Mouse (Mus musculus) MEL (cell line): ENCODE measurements at regions not wholly inside any gene's neighbourhood (a gene's known extent, or its start where the extent isn't known, plus 50 kb on each side); places are given as distances from the start of the nearest gene placed in this dataset.

ENCODE experiments used
- DNase-seq: peaks from one replicate; pipeline ENCODE4 v3.0.0; 2011; ENCODE audit warnings: low read depth, low spot score
- H3K27ac ChIP-seq: 2 replicates; pipeline ENCODE4 v1.5.1; 2012; ENCODE audit warnings: low read depth, mild to moderate bottlenecking, control low read depth, low read length, moderate library complexity; ENCODE audit not compliant: control insufficient read depth
- H3K27me3 ChIP-seq, 2 experiments: fragments of 150-350 bp in 1 of 2; sonication (generic) in 1 of 2; 2 replicates each; pipeline ENCODE4 v1.6.1; 2012; ENCODE audit warnings: low read length in 2 of 2, mild to moderate bottlenecking in 2 of 2, improper control_type of control experiment in 1 of 2, moderate library complexity in 1 of 2; ENCODE audit not compliant: insufficient read depth in 2 of 2, control insufficient read depth in 1 of 2
- H3K36me3 ChIP-seq, 2 experiments: 2 replicates each; pipeline ENCODE4 v1.6.1; 2012 to 2014; ENCODE audit warnings: low read length in 2 of 2, improper control_type of control experiment in 1 of 2, inconsistent platforms in 1 of 2, mild to moderate bottlenecking in 1 of 2; ENCODE audit not compliant: insufficient read depth in 2 of 2, control insufficient read depth in 1 of 2
- H3K4me1 ChIP-seq, 2 experiments: fragments of 150-350 bp in 1 of 2; sonication (generic) in 1 of 2; 2 replicates each; pipeline ENCODE4 v1.6.1; 2012; ENCODE audit warnings: low read length in 2 of 2, improper control_type of control experiment in 1 of 2, mild to moderate bottlenecking in 1 of 2; ENCODE audit not compliant: insufficient read depth in 2 of 2, control insufficient read depth in 1 of 2
- H3K4me3 ChIP-seq, 2 experiments: fragments of 150-350 bp in 1 of 2; sonication (generic) in 1 of 2; 2 replicates each; pipeline ENCODE4 v1.5.1; 2012; ENCODE audit warnings: low read depth in 2 of 2, low read length in 2 of 2, mild to moderate bottlenecking in 2 of 2, moderate library complexity in 2 of 2, control low read depth in 1 of 2, improper control_type of control experiment in 1 of 2; ENCODE audit not compliant: control insufficient read depth in 1 of 2, insufficient read depth in 1 of 2
- H3K79me2 ChIP-seq: 2 replicates; pipeline ENCODE4 v1.6.1; 2012; ENCODE audit warnings: mild to moderate bottlenecking, low read length, moderate library complexity; ENCODE audit not compliant: control insufficient read depth, poor library complexity, insufficient read depth
- H3K9ac ChIP-seq: 2 replicates; pipeline ENCODE4 v1.6.1; 2012; ENCODE audit warnings: low read depth, mild to moderate bottlenecking, control low read depth, low read length, moderate library complexity; ENCODE audit not compliant: control insufficient read depth, poor library complexity, severe bottlenecking
- H3K9me3 ChIP-seq: fragments of 150-350 bp; sonication (generic); replicated peaks from 2 replicates; pipeline ENCODE4 v1.6.1; 2012; ENCODE audit warnings: mild to moderate bottlenecking, low read length, improper control_type of control experiment, moderate library complexity; ENCODE audit not compliant: insufficient read depth
- BHLHE40 ChIP-seq: IDR thresholded peaks from 2 replicates; pipeline ENCODE4 v1.6.1; 2012; ENCODE audit warnings: low read depth, mild to moderate bottlenecking, inconsistent platforms, low read length, improper control_type of control experiment, borderline replicate concordance
- CHD1 ChIP-seq: IDR thresholded peaks from 2 replicates; pipeline ENCODE4 v1.6.1; 2012; ENCODE audit warnings: low read depth, mild to moderate bottlenecking, inconsistent platforms, low read length, improper control_type of control experiment
- CHD2 ChIP-seq: IDR thresholded peaks from 2 replicates; pipeline ENCODE4 v1.6.1; 2011; ENCODE audit warnings: low read length, improper control_type of control experiment
- CTCF ChIP-seq, 3 experiments: IDR thresholded peaks in 2 of 3; conservative IDR thresholded peaks in 1 of 3; 2 replicates each; pipeline ENCODE4 v1.5.1; 2011 to 2012; ENCODE audit warnings: low read length in 3 of 3, low read depth in 2 of 3, mild to moderate bottlenecking in 2 of 3, improper control_type of control experiment in 1 of 3, inconsistent platforms in 1 of 3, mixed read lengths in 1 of 3, moderate library complexity in 1 of 3; ENCODE audit not compliant: control insufficient read depth in 1 of 3, insufficient read depth in 1 of 3, poor library complexity in 1 of 3, severe bottlenecking in 1 of 3
- E2F4 ChIP-seq: IDR thresholded peaks from 2 replicates; pipeline ENCODE4 v1.6.1; 2011; ENCODE audit warnings: low read depth, low read length, improper control_type of control experiment, borderline replicate concordance
- ELF1 ChIP-seq: IDR thresholded peaks from 2 replicates; pipeline ENCODE4 v1.6.1; 2014; ENCODE audit warnings: low read depth, mild to moderate bottlenecking, inconsistent platforms, low read length, improper control_type of control experiment, moderate library complexity
- EP300 ChIP-seq, 2 experiments: IDR thresholded peaks; 2 replicates each; pipeline ENCODE4 v1.6.1; 2011; ENCODE audit warnings: improper control_type of control experiment in 2 of 2, low read length in 2 of 2, low read depth in 1 of 2, mild to moderate bottlenecking in 1 of 2
- ETS1 ChIP-seq: IDR thresholded peaks from 2 replicates; pipeline ENCODE4 v1.6.1; 2012; ENCODE audit warnings: low read depth, mild to moderate bottlenecking, inconsistent platforms, low read length, improper control_type of control experiment, moderate library complexity
- GABPA ChIP-seq: IDR thresholded peaks from 2 replicates; pipeline ENCODE4 v1.6.1; 2012; ENCODE audit warnings: low read depth, mild to moderate bottlenecking, inconsistent platforms, low read length, improper control_type of control experiment, moderate library complexity
- GATA1 ChIP-seq: IDR thresholded peaks from 2 replicates; pipeline ENCODE4 v1.6.1; 2011; ENCODE audit warnings: low read depth, low read length, improper control_type of control experiment
- JUND ChIP-seq: IDR thresholded peaks from 2 replicates; pipeline ENCODE4 v1.6.1; 2011; ENCODE audit warnings: low read depth, mild to moderate bottlenecking, improper control_type of control experiment, low read length
- KAT2A ChIP-seq: conservative IDR thresholded peaks from 2 replicates; pipeline ENCODE4 v1.6.1; 2012; ENCODE audit warnings: low read depth, low read length, improper control_type of control experiment, inconsistent platforms
- MAX ChIP-seq: IDR thresholded peaks from 2 replicates; pipeline ENCODE4 v1.6.1; 2011; ENCODE audit warnings: low read length, improper control_type of control experiment
- MAZ ChIP-seq: IDR thresholded peaks from 2 replicates; pipeline ENCODE4 v1.6.1; 2012; ENCODE audit warnings: low read depth, mild to moderate bottlenecking, inconsistent platforms, low read length, improper control_type of control experiment
- MXI1 ChIP-seq: IDR thresholded peaks from 2 replicates; pipeline ENCODE4 v1.6.1; 2011; ENCODE audit warnings: mild to moderate bottlenecking, low read depth, low read length, improper control_type of control experiment
- MYB ChIP-seq: IDR thresholded peaks from 2 replicates; pipeline ENCODE4 v1.6.1; 2011; ENCODE audit warnings: mild to moderate bottlenecking, low read depth, low read length, improper control_type of control experiment
- NRF1 ChIP-seq: IDR thresholded peaks from 2 replicates; pipeline ENCODE4 v1.6.1; 2014; ENCODE audit warnings: low read depth, mild to moderate bottlenecking, inconsistent platforms, low read length, improper control_type of control experiment, moderate library complexity; ENCODE audit not compliant: poor library complexity, insufficient read depth, severe bottlenecking
- POLR2AphosphoS2 ChIP-seq: IDR thresholded peaks from 2 replicates; pipeline ENCODE4 v1.6.1; 2011; ENCODE audit warnings: low read length, improper control_type of control experiment
- POLR2AphosphoS5 ChIP-seq: IDR thresholded peaks from 2 replicates; pipeline ENCODE4 v1.6.1; 2012; ENCODE audit warnings: low read depth, borderline replicate concordance, mild to moderate bottlenecking, inconsistent platforms, low read length, moderate library complexity, mixed read lengths
- RAD21 ChIP-seq: IDR thresholded peaks from 2 replicates; pipeline ENCODE4 v1.6.1; 2011; ENCODE audit warnings: mild to moderate bottlenecking, low read depth, low read length, improper control_type of control experiment
- RCOR1 ChIP-seq: IDR thresholded peaks from 2 replicates; pipeline ENCODE4 v1.6.1; 2012; ENCODE audit warnings: low read depth, mild to moderate bottlenecking, inconsistent platforms, low read length, improper control_type of control experiment
- TAL1 ChIP-seq: IDR thresholded peaks from 2 replicates; pipeline ENCODE4 v1.6.1; 2012; ENCODE audit warnings: mild to moderate bottlenecking, inconsistent platforms, low read length, moderate library complexity, mixed read lengths
- TCF12 ChIP-seq: IDR thresholded peaks from 2 replicates; pipeline ENCODE4 v1.6.1; 2014; ENCODE audit warnings: low read depth, mild to moderate bottlenecking, inconsistent platforms, low read length, improper control_type of control experiment, moderate library complexity
- UBTF ChIP-seq: IDR thresholded peaks from 2 replicates; pipeline ENCODE4 v1.6.1; 2012; ENCODE audit warnings: low read depth, mild to moderate bottlenecking, inconsistent platforms, low read length, improper control_type of control experiment, moderate library complexity, borderline replicate concordance; ENCODE audit not compliant: insufficient read depth
- ZC3H11A ChIP-seq: IDR thresholded peaks from 2 replicates; pipeline ENCODE4 v1.6.1; 2012; ENCODE audit warnings: low read depth, mild to moderate bottlenecking, inconsistent platforms, low read length, improper control_type of control experiment
- ZKSCAN1 ChIP-seq: IDR thresholded peaks from 2 replicates; pipeline ENCODE4 v1.6.1; 2012; ENCODE audit warnings: low read depth, mild to moderate bottlenecking, inconsistent platforms, low read length, improper control_type of control experiment, moderate library complexity
- ZMIZ1 ChIP-seq: IDR thresholded peaks from 2 replicates; pipeline ENCODE4 v1.6.1; 2012; ENCODE audit warnings: low read depth, mild to moderate bottlenecking, inconsistent platforms, low read length, improper control_type of control experiment, moderate library complexity

DNA sequence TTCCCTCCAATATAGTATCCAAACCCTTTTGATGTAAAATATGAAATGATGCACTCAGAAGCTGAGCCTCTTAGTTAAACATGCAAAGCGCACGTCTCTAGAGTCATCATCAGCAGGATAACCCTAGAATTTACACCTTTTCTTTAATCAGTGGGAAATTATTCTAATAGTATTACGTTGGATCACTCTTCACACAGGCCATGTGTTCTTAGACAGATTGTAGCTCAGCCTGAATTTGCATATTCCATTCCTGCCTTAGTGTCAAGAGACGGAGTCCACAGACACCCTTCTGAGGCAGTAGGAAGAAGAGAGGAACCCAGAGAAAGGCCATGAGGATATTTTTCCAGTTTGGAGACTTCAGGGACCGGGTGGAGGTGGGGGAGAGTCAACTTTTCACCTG, 125.0 kb downstream of the Gm45692 start:
- no peak for TF ChIP-seq TCF12
- no peak for TF ChIP-seq GABPA
- no peak for TF ChIP-seq ELF1
- TF ChIP-seq JUND: no peak
- no peak for TF ChIP-seq CHD1
- TF ChIP-seq EP300 (IDR thresholded peaks at IDR 0.05; ENCODE audit: low read depth in 1 of 2, low read length in 2 of 2): no peak
- no peak for TF ChIP-seq KAT2A
- no peak for TF ChIP-seq RCOR1
- no peak for TF ChIP-seq GATA1
- no peak for TF ChIP-seq ZC3H11A
- TF ChIP-seq CTCF (IDR thresholded peaks at IDR 0.05 in 2 of 3, conservative IDR thresholded peaks at IDR 0.05 in 1 of 3; ENCODE audit: control insufficient read depth in 1 of 3, insufficient read depth in 1 of 3, low read depth in 2 of 3, low read length in 3 of 3, poor library complexity in 1 of 3, severe bottlenecking in 1 of 3): no peak
- no peak for TF ChIP-seq MAX
- TF ChIP-seq POLR2AphosphoS5: no peak
- no peak for TF ChIP-seq E2F4
- TF ChIP-seq RAD21: no peak
- no peak for TF ChIP-seq ETS1
- no peak for TF ChIP-seq MXI1
- TF ChIP-seq TAL1: no peak
- TF ChIP-seq ZKSCAN1: no peak
- TF ChIP-seq, all 39 proteins: peak for 0
- Histone ChIP-seq H3K36me3 (no peaks in the 10 kb centered on the region), H3K4me1 (no peaks in the 10 kb centered on the region), H3K79me2 (no peaks in the 10 kb centered on the region), H3K27ac (no peak overlapping the region), H3K4me3 (no peak overlapping the region), H3K9me3 (no peaks in the 10 kb centered on the region), H3K27me3 (no peaks in the 10 kb centered on the region), H3K9ac (no peak overlapping the region)
- DNase-seq: no peak

DNA sequence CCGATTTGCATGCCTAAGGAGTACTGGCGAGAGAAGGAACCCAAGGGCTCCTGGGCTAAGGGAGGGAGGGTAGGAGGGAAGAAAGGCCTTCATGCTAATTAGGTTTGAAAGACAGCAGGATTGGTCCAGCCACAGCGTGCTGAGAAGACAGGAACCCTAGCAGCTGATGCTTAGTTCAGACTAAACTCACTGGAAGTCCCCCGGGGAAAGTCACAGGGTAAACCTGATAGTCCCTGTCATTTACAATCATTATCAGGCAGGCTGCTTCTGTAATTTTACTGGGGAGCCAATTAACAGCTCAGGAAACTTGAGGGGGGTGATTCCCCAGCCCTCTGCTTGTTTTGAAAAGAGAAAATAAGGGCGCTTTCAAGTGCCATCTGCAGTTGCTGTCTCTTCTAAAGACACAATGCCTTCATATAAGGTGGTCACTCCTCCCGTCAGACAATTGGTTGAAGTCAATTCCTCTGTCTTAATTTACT, 135.9 kb downstream of the Gm45692 start:
- Histone ChIP-seq H3K79me2 (no peaks in the 10 kb centered on the region), H3K9me3 (no peaks in the 10 kb centered on the region), H3K4me1 (no peaks in the 10 kb centered on the region), H3K4me3 (no peak overlapping the region), H3K27me3 (peaks cover 0 to 4% of the 10 kb centered on the region in 2 experiments; a peak in 1 of 4 replicates), H3K9ac (no peak overlapping the region), H3K27ac (no peak overlapping the region), H3K36me3 (no peaks in the 10 kb centered on the region)
- DNase-seq: no peak
- TF ChIP-seq ZKSCAN1: no peak
- no peak for TF ChIP-seq E2F4
- no peak for TF ChIP-seq TAL1
- TF ChIP-seq NRF1: no peak
- TF ChIP-seq KAT2A: no peak
- no peak for TF ChIP-seq RCOR1
- TF ChIP-seq GATA1: no peak
- TF ChIP-seq ETS1: no peak
- TF ChIP-seq ZC3H11A: no peak
- TF ChIP-seq UBTF: no peak
- no peak for TF ChIP-seq CHD2
- no peak for TF ChIP-seq EP300 (IDR thresholded peaks at IDR 0.05; ENCODE audit: low read depth in 1 of 2, low read length in 2 of 2)
- TF ChIP-seq BHLHE40: no peak
- no peak for TF ChIP-seq POLR2AphosphoS2
- TF ChIP-seq CHD1: no peak
- no peak for TF ChIP-seq MAZ
- TF ChIP-seq MYB: no peak
- no peak for TF ChIP-seq JUND
- TF ChIP-seq ZMIZ1: no peak
- no peak for TF ChIP-seq POLR2AphosphoS5
